Mouse (Mus musculus) ES-E14 (cell line): ENCODE results near the gene Dlec1. TPM values are rescaled to one million over a fixed set of nuclear protein-coding genes. Genes with fewer than 3 reads are reported as not detected.
A peak's percentile ranks its signal among the peaks of the same experiment; 100 is the strongest.

ENCODE experiments used
- DNase-seq: peaks from one replicate; pipeline ENCODE4 v3.0.0-alpha.2; 2013; ENCODE audit warnings: low read depth, low spot score
- H3K27ac ChIP-seq: 2 replicates; pipeline ENCODE4 v1.5.1; 2012; ENCODE audit warnings: low read depth, mild to moderate bottlenecking, low read length, moderate library complexity, mixed read lengths; ENCODE audit not compliant: poor library complexity, insufficient read depth, severe bottlenecking
- H3K36me3 ChIP-seq: 2 replicates; pipeline ENCODE4 v1.6.1; 2012; ENCODE audit warnings: mild to moderate bottlenecking, low read length, moderate library complexity, mixed read lengths; ENCODE audit not compliant: control insufficient read depth, poor library complexity, insufficient read depth, severe bottlenecking
- H3K4me1 ChIP-seq, 2 experiments: fragments of 150-350 bp in 1 of 2; sonication (generic) in 1 of 2; 2 replicates each; pipeline ENCODE4 v1.6.1; 2012; ENCODE audit warnings: low read length in 2 of 2, mild to moderate bottlenecking in 1 of 2, mixed read lengths in 1 of 2; ENCODE audit not compliant: control insufficient read depth in 2 of 2, insufficient read depth in 2 of 2, poor library complexity in 1 of 2
- H3K4me3 ChIP-seq, 2 experiments: fragments of 150-350 bp in 1 of 2; sonication (generic) in 1 of 2; 2 replicates each; pipeline ENCODE4 v1.5.1; 2012; ENCODE audit warnings: low read length in 2 of 2, low read depth in 1 of 2, mild to moderate bottlenecking in 1 of 2, mixed read lengths in 1 of 2; ENCODE audit not compliant: insufficient read depth in 1 of 2, poor library complexity in 1 of 2, severe bottlenecking in 1 of 2
- H3K9ac ChIP-seq: 2 replicates; pipeline ENCODE4 v1.6.1; 2012; ENCODE audit warnings: low read depth, mild to moderate bottlenecking, low read length, mixed read lengths; ENCODE audit not compliant: poor library complexity, insufficient read depth, severe bottlenecking
- H3K9me3 ChIP-seq: fragments of 150-350 bp; sonication (generic); 2 replicates; pipeline ENCODE4 v1.6.1; 2012; ENCODE audit warnings: low read depth, mild to moderate bottlenecking, low read length; ENCODE audit not compliant: control insufficient read depth, insufficient read depth
- CHD2 ChIP-seq: IDR thresholded peaks from 2 replicates; pipeline ENCODE4 v1.6.1; 2014; ENCODE audit warnings: mild to moderate bottlenecking, low read depth, low read length, inconsistent platforms
- HCFC1 ChIP-seq: IDR thresholded peaks from 2 replicates; pipeline ENCODE4 v1.6.1; 2012; ENCODE audit warnings: low read length, inconsistent platforms, borderline replicate concordance; ENCODE audit not compliant: insufficient read depth
- MAFK ChIP-seq: IDR thresholded peaks from 2 replicates; pipeline ENCODE4 v1.6.1; 2014; ENCODE audit warnings: mild to moderate bottlenecking, low read depth, low read length, inconsistent platforms; ENCODE audit not compliant: insufficient read depth
- ZC3H11A ChIP-seq: IDR thresholded peaks from 2 replicates; pipeline ENCODE4 v1.6.1; 2012; ENCODE audit warnings: low read depth, mild to moderate bottlenecking, inconsistent platforms, low read length, borderline replicate concordance
- ZNF384 ChIP-seq: IDR thresholded peaks from 2 replicates; pipeline ENCODE4 v1.6.1; 2012; ENCODE audit warnings: low read depth, low read length, inconsistent platforms
- in situ Hi-C, 2 experiments: fragments of 600-800 bp; cut with MboI; formaldehyde crosslinking; loops; one replicate each; pipeline ENCODE4 v1.15.1; 2025; ENCODE audit warnings: low sequenced_read_pairs in 2 of 2, inconsistent platforms in 1 of 2; ENCODE audit not compliant: unreplicated experiment in 2 of 2
- total RNA-seq: library from RNA; depleted of rRNA; stranded (reverse); fragments of 300-350 nt; gene quantifications from 2 replicates; pipeline ENCODE4 v1.2.3, GENCODE M21; 2012

Dlec1 gene
- total RNA-seq, 1 experiment: 1.2 TPM

DNA sequence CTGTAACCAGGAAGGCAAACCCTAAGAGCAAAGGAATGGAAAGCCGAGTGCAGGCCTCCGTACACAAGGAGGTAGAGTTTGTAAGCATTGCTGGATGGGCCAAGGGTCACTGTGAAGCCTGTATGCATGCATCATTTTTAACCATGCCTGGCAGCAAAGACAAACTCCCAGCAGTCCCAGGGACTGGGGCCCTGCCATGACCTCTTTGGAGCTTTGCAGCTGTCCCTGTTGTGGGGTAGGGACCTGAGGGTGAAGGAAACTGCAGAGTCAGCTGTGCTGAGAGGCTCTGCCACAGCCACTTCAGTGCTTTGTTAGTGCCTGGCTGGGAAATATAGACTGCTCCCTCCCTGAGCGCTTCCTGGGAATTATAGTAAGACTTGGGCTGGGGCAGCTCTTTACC, 8.4 kb downstream of the Dlec1 start:
- Histone ChIP-seq H3K4me1 (peaks cover 0 to 12% of the 10 kb centered on the region in 2 experiments), H3K9me3 (no peaks in the 10 kb centered on the region), H3K4me3 (no peak overlapping the region), H3K36me3 (no peaks in the 10 kb centered on the region), H3K27ac (peak overlapping the region; percentile 6; the same call in 1 of the 2 replicates), H3K9ac (peak overlapping the region; percentile 3; the same call in 1 of the 2 replicates)
- no peak for DNase-seq
- in situ Hi-C loops: no loop called here
- no peak for TF ChIP-seq HCFC1
- TF ChIP-seq ZC3H11A: no peak
- no peak; the same call in 1 of the 2 replicates for TF ChIP-seq MAFK
- TF ChIP-seq CHD2: no peak
- TF ChIP-seq ZNF384: no peak

DNA sequence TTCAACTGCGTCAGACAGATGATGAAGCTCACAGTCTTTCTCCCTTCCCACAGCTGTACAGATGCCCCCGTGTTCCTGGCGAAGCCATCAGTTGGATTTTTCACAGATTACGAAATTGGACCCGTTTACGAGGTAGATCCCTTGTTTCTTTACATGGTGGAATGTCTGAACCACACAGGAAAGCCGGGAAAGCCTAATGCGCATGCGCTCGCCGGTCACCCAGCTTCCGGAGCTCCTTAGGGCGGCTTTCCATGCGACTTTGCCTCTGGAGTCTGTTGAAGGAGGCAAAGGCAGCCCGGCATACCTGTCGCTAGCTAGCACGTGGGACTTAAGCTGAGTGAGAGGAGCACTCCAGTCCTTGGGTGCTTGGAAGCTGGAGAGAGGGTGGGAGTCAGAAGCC, 12.6 kb downstream of the Dlec1 start:
- DNase-seq: no peak
- in situ Hi-C loops: no loop called here
- H3K36me3 ChIP-seq: no peaks in the 10 kb centered on the region
- H3K4me1 ChIP-seq: peaks cover 0 to 9% of the 10 kb centered on the region in 2 experiments; a peak in 3 of 4 replicates
- H3K9ac ChIP-seq: peak overlapping the region; percentile 29; the same call in 1 of the 2 replicates
- no peak overlapping the region for H3K27ac ChIP-seq
- H3K4me3 ChIP-seq: no peak overlapping the region
- H3K9me3 ChIP-seq: no peaks in the 10 kb centered on the region
- TF ChIP-seq CHD2 (no peak), MAFK (no peak), ZC3H11A (no peak), HCFC1 (no peak), ZNF384 (no peak)

DNA sequence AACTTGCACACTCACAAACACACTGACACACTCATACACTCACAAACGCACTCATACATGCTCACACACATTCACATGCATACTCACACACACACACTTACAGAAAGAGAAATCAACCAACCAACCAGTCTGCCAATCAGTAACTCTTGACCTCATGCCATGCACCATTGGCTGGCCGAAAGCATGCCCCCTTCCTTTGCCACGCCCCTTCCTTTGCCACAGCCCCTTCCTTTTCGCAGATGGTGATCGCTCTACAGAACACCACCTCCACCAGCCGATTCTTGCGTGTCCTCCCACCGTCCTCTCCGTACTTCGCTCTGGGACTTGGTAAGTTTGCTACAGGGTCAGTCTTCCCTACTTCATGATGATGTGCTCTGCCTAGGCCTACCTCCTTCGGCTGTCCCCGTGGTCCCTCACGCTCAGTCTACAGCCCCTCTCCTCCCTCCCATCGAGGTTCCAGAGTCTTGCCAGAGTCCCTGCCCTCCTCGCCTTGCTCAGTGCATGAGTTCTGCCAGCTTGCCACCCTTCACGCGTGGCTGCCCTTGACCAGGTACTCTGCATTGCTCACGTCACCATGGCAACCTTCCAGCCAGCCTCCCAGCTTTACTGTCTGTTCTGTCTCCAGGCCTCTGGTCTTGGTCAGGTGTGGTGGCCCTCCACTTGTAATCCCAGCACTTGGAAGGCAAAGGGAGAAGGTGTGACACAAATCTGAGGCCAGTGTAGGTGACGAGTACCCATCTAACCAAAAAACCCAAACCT, 17.3 kb downstream of the Dlec1 start:
- peaks cover 0 to 2% of the 10 kb centered on the region in 2 experiments; a peak in 1 of 4 replicates for H3K4me1 ChIP-seq
- no peak for TF ChIP-seq HCFC1
- no peak for TF ChIP-seq ZNF384
- TF ChIP-seq ZC3H11A: no peak
- TF ChIP-seq CHD2: no peak
- no peak for TF ChIP-seq MAFK
- H3K9me3 ChIP-seq: no peaks in the 10 kb centered on the region
- H3K27ac ChIP-seq: no peak overlapping the region
- in situ Hi-C loops: no loop called here
- no peak for DNase-seq
- H3K4me3 ChIP-seq: no peak overlapping the region
- H3K9ac ChIP-seq: no peak overlapping the region
- no peaks in the 10 kb centered on the region for H3K36me3 ChIP-seq

DNA sequence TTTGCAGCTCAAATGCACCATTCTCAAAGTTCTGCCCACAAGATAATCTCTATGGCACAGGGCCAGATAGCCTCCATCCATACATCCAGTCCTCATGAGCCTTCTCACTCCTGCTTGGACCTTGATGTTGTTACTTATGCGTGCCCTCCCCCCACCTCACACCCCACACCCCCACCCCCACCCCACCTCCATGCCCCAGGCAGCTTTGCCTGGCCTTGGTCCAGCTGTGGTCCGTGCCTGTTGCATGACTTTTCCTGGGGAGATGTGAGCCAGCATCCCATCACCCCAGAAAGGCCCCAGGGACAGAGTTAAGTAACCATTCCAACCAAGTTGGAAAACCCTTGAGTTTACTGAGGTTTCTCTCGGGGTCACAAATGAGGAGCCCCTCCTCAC, 17.9 kb downstream of the Dlec1 start:
- no peak for DNase-seq

More for the DNA sequence above, 17.9 kb downstream of the Dlec1 start:
- H3K9ac ChIP-seq: no peak overlapping the region
- no peaks in the 10 kb centered on the region for H3K36me3 ChIP-seq
- H3K27ac ChIP-seq: no peak overlapping the region
- no peak overlapping the region for H3K4me3 ChIP-seq
- no peaks in the 10 kb centered on the region for H3K9me3 ChIP-seq
- peaks cover 0 to under 1% of the 10 kb centered on the region in 2 experiments; a peak in 1 of 4 replicates for H3K4me1 ChIP-seq
- TF ChIP-seq MAFK: no peak
- no peak for TF ChIP-seq ZC3H11A
- no peak for TF ChIP-seq HCFC1
- no peak for TF ChIP-seq CHD2
- TF ChIP-seq ZNF384: no peak
- in situ Hi-C loops: no loop called here
